Mouse (Mus musculus): ENCODE data around the gene Mall. TPM values are rescaled to one million over a fixed set of nuclear protein-coding genes. Genes with fewer than 3 reads are reported as not detected.
A peak's percentile ranks its signal among the peaks of the same experiment; 100 is the strongest.

The Mall gene
- total and polyA plus RNA-seq, 2 experiments from 2014 or later: 7.4 to 13.0 TPM

GRCm38 (mm10) chr2:127760429-127761000, 30.8 kb upstream of the Mall start:
- H3K27ac ChIP-seq (ENCODE audit: low read depth): no peak overlapping the region
- no peak overlapping the region for H3K4me2 ChIP-seq (ENCODE audit: low read depth, low read length)
- 62% methylated on average over 10 of the region's 10 CpGs for WGBS
- peaks cover 13% of the 10 kb centered on the region; the same call in 1 of the 2 replicates for H3K36me3 ChIP-seq (replicated peaks; ENCODE audit: control insufficient read depth, insufficient read depth, low read length)
- no peak overlapping the region for H3K4me3 ChIP-seq (ENCODE audit: low read depth, low read length)
- no peaks in the 10 kb centered on the region for H3K27me3 ChIP-seq (ENCODE audit: control insufficient read depth, insufficient read depth, low read length)
- DNase-seq (ENCODE audit: low spot score): no peak
- ATAC-seq (ENCODE audit: insufficient read depth, low read depth): no peak
- TF ChIP-seq EP300 (IDR thresholded peaks at IDR 0.05; ENCODE audit: low read depth) (no peak), CTCF (IDR thresholded peaks at IDR 0.05; ENCODE audit: low read depth) (no peak)
- H3K9ac ChIP-seq (replicated peaks; ENCODE audit: low read depth, low read length): no peak overlapping the region
- H3K9me3 ChIP-seq (replicated peaks; ENCODE audit: control insufficient read depth, low read length): no peaks in the 10 kb centered on the region
- peaks cover 8% of the 10 kb centered on the region; the same call in 1 of the 2 replicates for H3K4me1 ChIP-seq (ENCODE audit: control insufficient read depth, insufficient read depth)

DNA sequence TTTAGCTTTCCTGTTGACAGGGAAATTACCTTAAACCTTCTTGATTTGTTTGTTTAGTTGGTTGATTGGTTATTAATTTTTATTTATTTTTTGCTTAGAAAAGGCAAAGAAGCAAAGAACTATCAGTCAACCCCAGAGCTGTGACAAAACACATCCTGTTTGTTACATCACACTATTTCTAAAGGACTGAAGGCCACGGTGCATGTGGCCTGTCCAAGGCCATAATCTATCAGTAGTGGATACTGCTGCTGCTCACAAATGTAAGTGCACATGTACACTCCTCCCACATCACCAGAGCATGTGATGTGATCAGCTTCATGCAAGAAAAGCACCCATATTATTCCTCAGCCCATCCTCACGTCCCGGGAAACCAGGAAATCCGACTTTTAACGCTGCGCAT, 30.3 kb upstream of the Mall start:
- Histone ChIP-seq H3K4me2 (ENCODE audit: low read depth, low read length) (no peak overlapping the region), H3K4me1 (ENCODE audit: control insufficient read depth, insufficient read depth) (peaks cover 8% of the 10 kb centered on the region; the same call in 1 of the 2 replicates), H3K27me3 (ENCODE audit: control insufficient read depth, insufficient read depth, low read length) (no peaks in the 10 kb centered on the region), H3K4me3 (ENCODE audit: low read depth, low read length) (no peak overlapping the region), H3K36me3 (replicated peaks; ENCODE audit: control insufficient read depth, insufficient read depth, low read length) (peaks cover 13% of the 10 kb centered on the region; the same call in 1 of the 2 replicates), H3K27ac (ENCODE audit: low read depth) (no peak overlapping the region), H3K9me3 (replicated peaks; ENCODE audit: control insufficient read depth, low read length) (no peaks in the 10 kb centered on the region), H3K9ac (replicated peaks; ENCODE audit: low read depth, low read length) (no peak overlapping the region)
- DNase-seq (ENCODE audit: low spot score) (no peak), ATAC-seq (ENCODE audit: insufficient read depth, low read depth) (no peak)
- TF ChIP-seq EP300 (IDR thresholded peaks at IDR 0.05; ENCODE audit: low read depth): no peak
- TF ChIP-seq CTCF (IDR thresholded peaks at IDR 0.05; ENCODE audit: low read depth): no peak
- WGBS: 81% methylated on average over 6 of the region's 6 CpGs

DNA sequence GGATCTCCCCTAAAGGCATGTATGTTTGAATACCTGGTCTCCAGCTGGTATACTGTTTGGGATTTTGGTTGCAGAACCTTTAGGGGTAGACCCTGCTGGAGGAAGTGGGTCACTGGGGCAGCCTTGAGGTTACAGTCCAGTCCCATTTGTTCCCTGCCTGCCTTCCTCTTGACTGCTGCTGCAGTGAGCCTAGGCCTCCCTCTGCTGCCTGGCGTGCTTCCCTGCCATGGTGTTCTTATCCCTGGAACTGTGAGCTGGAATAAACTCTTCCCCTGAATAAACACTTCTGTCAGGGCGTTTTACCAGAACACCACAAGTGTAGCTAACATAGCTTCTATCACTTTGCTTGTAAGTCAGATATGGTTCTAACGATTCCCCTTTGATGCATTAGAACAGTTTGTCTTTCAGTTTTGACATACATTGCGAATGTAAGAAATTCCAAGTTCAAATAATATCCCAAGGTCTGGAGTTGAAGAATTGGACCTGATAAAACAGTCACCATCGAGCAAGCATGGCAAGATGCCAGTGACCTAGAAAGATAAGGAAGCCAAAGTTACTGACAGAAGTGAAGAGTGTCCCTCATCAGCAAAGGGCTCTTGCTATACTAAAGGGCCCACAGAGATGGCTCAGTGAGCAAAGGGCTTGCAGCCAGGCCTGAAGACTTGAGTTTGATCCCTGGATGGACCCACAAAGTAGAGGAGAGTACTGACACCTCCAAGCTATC, 29.6 kb upstream of the Mall start:
- peak; percentile 58 for ATAC-seq (ENCODE audit: insufficient read depth, low read depth)
- H3K9ac ChIP-seq (replicated peaks; ENCODE audit: low read depth, low read length): no peak overlapping the region
- no peaks in the 10 kb centered on the region for H3K27me3 ChIP-seq (ENCODE audit: control insufficient read depth, insufficient read depth, low read length)
- 26% methylated on average over 5 of the region's 5 CpGs for WGBS
- peak overlapping the region; percentile 18; the same call in 1 of the 2 replicates for H3K27ac ChIP-seq (ENCODE audit: low read depth)
- H3K9me3 ChIP-seq (replicated peaks; ENCODE audit: control insufficient read depth, low read length): no peaks in the 10 kb centered on the region
- peaks cover 13% of the 10 kb centered on the region; the same call in 1 of the 2 replicates for H3K36me3 ChIP-seq (replicated peaks; ENCODE audit: control insufficient read depth, insufficient read depth, low read length)
- H3K4me1 ChIP-seq (ENCODE audit: control insufficient read depth, insufficient read depth): peaks cover 8% of the 10 kb centered on the region; the same call in 1 of the 2 replicates
- DNase-seq (ENCODE audit: low spot score): peak; percentile 51
- TF ChIP-seq CTCF (IDR thresholded peaks at IDR 0.05; ENCODE audit: low read depth): peak; percentile 51
- TF ChIP-seq EP300 (IDR thresholded peaks at IDR 0.05; ENCODE audit: low read depth): no peak
- H3K4me3 ChIP-seq (ENCODE audit: low read depth, low read length): no peak overlapping the region
- H3K4me2 ChIP-seq (ENCODE audit: low read depth, low read length): no peak overlapping the region

DNA sequence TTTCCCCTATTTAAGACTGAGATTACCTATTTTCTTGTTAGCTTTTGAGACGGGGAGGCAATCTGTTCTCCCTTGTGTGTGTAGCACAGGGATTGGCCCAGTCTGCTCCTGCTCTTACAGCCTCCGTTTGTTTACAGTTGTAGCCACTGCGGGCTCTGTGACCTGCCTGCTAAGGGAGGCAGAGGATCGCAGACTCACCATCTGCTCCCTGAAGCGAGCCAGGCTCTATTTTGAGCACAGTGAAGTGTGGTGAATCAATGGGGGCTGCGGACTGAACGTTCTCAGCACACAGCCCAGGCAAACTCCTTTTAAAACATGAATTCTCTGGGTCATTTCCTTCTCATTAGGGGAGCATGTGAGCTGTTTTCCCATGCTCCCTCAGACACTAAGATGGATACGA, 27.4 kb upstream of the Mall start:
- no peak overlapping the region for H3K9ac ChIP-seq (replicated peaks; ENCODE audit: low read depth, low read length)

DNA sequence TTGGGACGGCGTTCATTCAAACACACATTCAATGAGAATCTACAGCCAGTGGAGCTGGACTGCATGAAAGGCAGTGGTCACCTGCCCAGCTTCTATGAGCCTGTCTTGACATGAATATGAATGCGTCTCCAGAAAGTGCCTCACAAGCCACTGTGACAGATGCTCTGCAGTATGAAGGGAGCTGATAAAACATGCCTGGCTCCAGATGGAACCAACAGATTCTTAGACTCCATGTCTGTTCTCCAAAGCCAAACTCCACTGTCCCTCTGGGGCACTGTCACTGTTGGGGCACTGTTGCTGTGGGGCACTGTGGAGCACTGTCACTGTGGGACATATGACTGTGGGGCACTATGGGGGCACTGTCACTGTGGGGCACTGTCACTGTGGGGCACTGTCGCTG, 24.4 kb upstream of the Mall start:
- Histone ChIP-seq H3K9ac (replicated peaks; ENCODE audit: low read depth, low read length) (no peak overlapping the region), H3K9me3 (replicated peaks; ENCODE audit: control insufficient read depth, low read length) (no peaks in the 10 kb centered on the region), H3K4me1 (ENCODE audit: control insufficient read depth, insufficient read depth) (peaks cover 12% of the 10 kb centered on the region; the same call in 1 of the 2 replicates), H3K36me3 (replicated peaks; ENCODE audit: control insufficient read depth, insufficient read depth, low read length) (no peaks in the 10 kb centered on the region), H3K27ac (ENCODE audit: low read depth) (no peak overlapping the region), H3K4me2 (ENCODE audit: low read depth, low read length) (no peak overlapping the region), H3K27me3 (ENCODE audit: control insufficient read depth, insufficient read depth, low read length) (no peaks in the 10 kb centered on the region), H3K4me3 (ENCODE audit: low read depth, low read length) (no peak overlapping the region)
- WGBS: 90% methylated on average over 4 of the region's 4 CpGs
- ATAC-seq (ENCODE audit: insufficient read depth, low read depth) (no peak), DNase-seq (ENCODE audit: low spot score) (no peak)
- TF ChIP-seq CTCF (IDR thresholded peaks at IDR 0.05; ENCODE audit: low read depth) (no peak), EP300 (IDR thresholded peaks at IDR 0.05; ENCODE audit: low read depth) (no peak)

More for the DNA sequence above, 27.4 kb upstream of the Mall start:
- no peaks in the 10 kb centered on the region for H3K27me3 ChIP-seq (ENCODE audit: control insufficient read depth, insufficient read depth, low read length)
- 23% methylated on average over 8 of the region's 8 CpGs for WGBS
- peak overlapping the region; percentile 13; the same call in 1 of the 2 replicates for H3K4me2 ChIP-seq (ENCODE audit: low read depth, low read length)
- no peaks in the 10 kb centered on the region for H3K9me3 ChIP-seq (replicated peaks; ENCODE audit: control insufficient read depth, low read length)
- H3K4me1 ChIP-seq (ENCODE audit: control insufficient read depth, insufficient read depth): peaks cover 8% of the 10 kb centered on the region; the same call in 1 of the 2 replicates
- H3K36me3 ChIP-seq (replicated peaks; ENCODE audit: control insufficient read depth, insufficient read depth, low read length): peaks cover 7% of the 10 kb centered on the region; the same call in 1 of the 2 replicates
- no peak overlapping the region for H3K4me3 ChIP-seq (ENCODE audit: low read depth, low read length)
- ATAC-seq (ENCODE audit: insufficient read depth, low read depth): peak; percentile 34; the same call in 1 of the 2 replicates
- peak; percentile 14 for DNase-seq (ENCODE audit: low spot score)
- TF ChIP-seq EP300 (IDR thresholded peaks at IDR 0.05; ENCODE audit: low read depth) (no peak), CTCF (IDR thresholded peaks at IDR 0.05; ENCODE audit: low read depth) (no peak)
- peak overlapping the region; percentile 40; the same call in 1 of the 2 replicates for H3K27ac ChIP-seq (ENCODE audit: low read depth)
